Mouse (Mus musculus) E14TG2a.4 (cell line): ENCODE data around the gene Rps6kb2.

ENCODE experiments used
- CTCF ChIP-seq: conservative IDR thresholded peaks from 2 replicates; pipeline ENCODE4 v1.5.1; 2014; ENCODE audit warnings: low read length
- NANOG ChIP-seq: IDR thresholded peaks from 2 replicates; pipeline ENCODE4 v1.6.1; 2014; ENCODE audit warnings: borderline replicate concordance, low read length, mixed read lengths

DNA sequence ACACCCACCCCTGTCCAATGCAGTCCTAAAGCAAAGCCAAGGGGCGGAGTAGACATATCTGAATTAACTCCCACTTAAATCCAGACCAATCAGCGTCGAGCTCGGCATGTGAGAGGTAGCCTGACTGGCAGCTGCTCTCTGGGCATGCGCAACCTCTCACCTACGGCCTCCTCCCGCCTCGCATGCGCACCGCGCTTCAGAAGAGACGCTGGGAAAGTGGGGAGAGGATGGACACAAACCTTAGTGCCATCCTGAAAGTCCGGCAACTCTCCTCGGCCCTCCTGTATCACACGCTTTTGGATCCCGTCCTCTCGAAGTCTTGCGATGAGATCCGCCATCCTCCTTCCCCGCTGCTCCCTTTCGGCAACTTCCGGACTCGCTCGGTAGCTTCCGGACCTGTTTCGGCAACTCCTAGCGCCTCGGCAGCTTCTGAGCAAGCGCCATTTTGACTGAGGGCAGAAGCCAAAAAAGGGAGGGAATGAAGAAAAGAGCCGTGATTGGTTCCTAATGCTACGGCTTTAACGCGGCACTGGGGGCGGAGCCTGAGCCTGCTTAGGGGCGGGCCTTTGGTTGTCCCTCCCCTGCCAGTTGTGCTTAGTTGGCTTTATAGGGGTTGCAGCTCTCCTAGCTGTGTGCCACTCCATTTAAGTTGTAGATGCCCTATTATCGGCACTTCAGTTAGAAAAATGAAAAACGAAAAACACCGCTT, 41.9 kb downstream of the Rps6kb2 start:
- no peak for TF ChIP-seq CTCF
- TF ChIP-seq NANOG = no peak
